ENCODE assay signal across 33 mouse cellular contexts in genomic region chr6:100027524-100027923, GRCm38 (mm10).
"Had no signal": no experiment of that assay in that cellular context is flagged by ENCODE, and none has a peak within 500 bp of the region (broad histone marks: within the 10 kb centered on the region; RNA-seq: fewer than 3 reads in every experiment).

No protein-coding gene starts in this region.

- H3K4me1 ChIP-seq: liver, embryonic 12.5 days; lung, embryonic 15.5 days; megakaryocyte, embryonic 14.5 days; neural tube, embryonic 12.5 days had no signal

- H3K9me3 ChIP-seq: limb, embryonic 10.5 days; limb, embryonic 12.5 days; limb, embryonic 13.5 days; limb, embryonic 15.5 days; liver, embryonic 12.5 days; liver, embryonic 13.5 days; liver, embryonic 15.5 days; lung, embryonic 15.5 days; megakaryocyte, embryonic 14.5 days; midbrain, embryonic 10.5 days; midbrain, embryonic 12.5 days; midbrain, embryonic 13.5 days; midbrain, embryonic 15.5 days; neural tube, embryonic 12.5 days; neural tube, embryonic 13.5 days had no signal

- H3K9ac ChIP-seq: limb, embryonic 12.5 days; limb, embryonic 13.5 days; limb, embryonic 15.5 days; liver, embryonic 12.5 days; liver, embryonic 13.5 days; liver, embryonic 14.5 days; liver, embryonic 15.5 days; liver, postnatal 0 days; lung, embryonic 14.5 days; lung, embryonic 15.5 days; midbrain, embryonic 12.5 days; midbrain, embryonic 13.5 days; midbrain, embryonic 15.5 days; neural tube, embryonic 12.5 days; neural tube, embryonic 13.5 days had no signal

- H3K27ac ChIP-seq: limb, embryonic 10.5 days; limb, embryonic 12.5 days; limb, embryonic 13.5 days; limb, embryonic 15.5 days; liver, embryonic 12.5 days; liver, embryonic 13.5 days; liver, embryonic 14.5 days; liver, embryonic 15.5 days; lung, embryonic 15.5 days; macrophage; midbrain, embryonic 10.5 days; midbrain, embryonic 12.5 days; midbrain, embryonic 13.5 days; midbrain, embryonic 15.5 days; neural tube, embryonic 12.5 days; neural tube, embryonic 13.5 days had no signal

- ATAC-seq: liver, embryonic 12.5 days; liver, postnatal 0 days; lung, postnatal 0 days; midbrain, embryonic 13.5 days; midbrain, embryonic 15.5 days; midbrain, embryonic 16.5 days had no signal

- H3K4me2 ChIP-seq: limb, embryonic 12.5 days; limb, embryonic 13.5 days; limb, embryonic 15.5 days; liver, embryonic 11.5 days; liver, embryonic 12.5 days; liver, embryonic 13.5 days; liver, embryonic 15.5 days; lung, embryonic 14.5 days; lung, embryonic 15.5 days; midbrain, embryonic 11.5 days; midbrain, embryonic 12.5 days; midbrain, embryonic 13.5 days; midbrain, embryonic 15.5 days; neural tube, embryonic 12.5 days; neural tube, embryonic 13.5 days had no signal

- H3K36me3 ChIP-seq: limb, embryonic 10.5 days; limb, embryonic 12.5 days; limb, embryonic 13.5 days; limb, embryonic 15.5 days; liver, embryonic 12.5 days; liver, embryonic 13.5 days; liver, embryonic 15.5 days; lung, embryonic 15.5 days; midbrain, embryonic 10.5 days; midbrain, embryonic 12.5 days; midbrain, embryonic 13.5 days; midbrain, embryonic 15.5 days; neural tube, embryonic 12.5 days; neural tube, embryonic 13.5 days had no signal

- DNase-seq: left cerebral cortex, postnatal 4 days; liver; liver, embryonic 13.5 days; liver, postnatal 0 days; lung, adult 18-20 months; lung, adult 2 months; lung, embryonic 14.5 days; lung, postnatal 10 days; lung, postnatal 14 days; lung, postnatal 36 days; lung, postnatal 4 days; midbrain, embryonic 14.5 days had no signal

- H3K4me3 ChIP-seq: limb, embryonic 10.5 days; limb, embryonic 12.5 days; limb, embryonic 13.5 days; limb, embryonic 15.5 days; liver, embryonic 12.5 days; liver, embryonic 13.5 days; liver, embryonic 15.5 days; lung, embryonic 15.5 days; megakaryocyte, embryonic 14.5 days; midbrain, embryonic 10.5 days; midbrain, embryonic 12.5 days; midbrain, embryonic 13.5 days; midbrain, embryonic 15.5 days; myocyte; neural tube, embryonic 12.5 days; neural tube, embryonic 13.5 days had no signal

- H3K27me3 ChIP-seq: liver, embryonic 13.5 days; liver, embryonic 15.5 days had no signal
